Mouse (Mus musculus): ENCODE data around the gene Rab31.

Gene Rab31

DNA sequence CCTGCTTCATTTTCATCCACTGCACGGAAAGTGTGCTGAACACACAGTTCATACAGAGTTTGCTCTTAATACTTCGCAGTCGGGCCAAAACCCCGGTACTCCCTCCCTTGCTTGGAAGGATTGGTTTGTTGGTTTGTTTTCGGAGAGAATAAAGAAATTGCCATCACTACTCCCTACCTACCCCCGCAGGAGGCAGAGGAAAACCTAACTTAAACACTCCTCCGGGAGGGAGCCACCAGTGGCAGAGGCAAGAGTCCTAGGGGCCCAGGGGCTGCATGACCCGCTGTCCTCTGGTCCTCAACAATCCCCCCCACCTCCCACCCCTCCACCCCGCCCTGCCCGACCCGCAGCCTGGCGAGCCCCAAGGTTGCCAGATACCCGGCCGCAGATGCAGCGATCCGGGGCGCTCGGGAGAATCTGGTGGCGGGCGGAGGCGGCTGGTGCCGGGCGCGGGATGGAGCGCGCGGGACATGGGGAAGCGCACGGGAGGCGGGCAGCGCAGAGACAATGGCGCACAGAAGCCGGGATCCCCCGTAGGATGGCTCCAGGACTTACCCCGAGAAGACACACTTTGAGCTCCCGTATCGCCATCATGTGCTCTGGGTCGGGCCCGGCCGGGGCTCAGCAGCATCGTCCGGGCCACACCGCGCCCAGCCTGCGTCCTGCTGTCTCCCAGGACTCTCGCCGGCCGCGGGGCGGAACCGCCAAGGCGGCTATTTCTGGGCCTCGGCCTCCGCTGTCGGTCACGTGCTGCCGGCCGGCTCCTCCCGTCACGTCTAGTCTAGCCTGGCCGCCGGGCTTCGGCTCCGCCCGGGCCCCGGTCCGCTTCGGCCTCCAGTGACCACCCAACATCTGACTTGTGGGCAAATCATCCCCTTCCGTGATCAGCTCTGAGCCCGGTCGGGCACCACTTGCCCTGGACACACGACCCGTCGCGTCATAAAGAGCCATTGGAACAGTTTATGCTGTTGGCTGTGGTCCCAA lies at the start of gene Rab31:
Rab31 (minus strand) TSS at position 802 of the 984 bp plus-strand sequence.
- CTCF ChIA-PET, result no interaction called here

DNA sequence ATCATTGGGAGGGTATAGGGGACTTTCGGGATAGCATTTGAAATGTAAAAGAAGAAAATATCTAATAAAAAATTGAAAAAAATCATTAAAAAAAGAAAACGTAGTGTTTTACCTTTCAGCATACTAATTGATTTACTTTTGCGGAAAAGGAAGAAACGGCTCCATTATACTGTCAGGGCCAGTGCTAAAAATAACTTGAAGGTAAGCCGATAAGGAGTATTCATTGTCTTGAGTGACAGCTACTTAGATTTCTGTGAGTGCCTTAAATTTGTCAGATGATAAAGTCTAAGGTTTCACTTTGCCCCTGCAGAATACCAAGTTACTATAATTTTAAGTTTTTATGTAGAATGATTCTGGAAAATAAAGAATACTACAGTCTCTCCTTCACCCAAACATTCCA lies 47.6 kb upstream of the Rab31 start:
- CTCF ChIA-PET, result interaction anchor here (1.2 kb wide), 1 partner anchor 113 kb away, joined by 6 read pairs; no protein-coding TSS in a partner anchor

DNA sequence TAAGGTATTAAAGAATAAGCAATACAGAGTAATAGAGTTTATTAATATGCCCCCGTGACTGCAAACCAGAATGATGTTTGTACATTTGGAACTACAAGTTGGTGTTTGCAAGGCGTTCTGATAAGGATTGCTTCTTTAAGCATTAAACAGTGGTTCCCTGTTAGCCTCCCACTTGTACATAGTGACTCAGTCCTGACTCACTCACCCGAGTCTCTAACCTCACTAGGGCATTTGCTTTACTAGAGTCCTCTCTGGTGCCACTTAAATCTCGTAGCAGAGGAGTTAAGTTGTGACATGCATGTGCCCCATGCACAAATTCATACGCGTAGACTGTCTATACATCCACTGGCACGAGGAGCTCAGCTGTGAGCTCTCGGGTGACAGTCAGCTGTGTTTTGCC lies 41.2 kb upstream of the Rab31 start:
- CTCF ChIA-PET, result no interaction called here

DNA sequence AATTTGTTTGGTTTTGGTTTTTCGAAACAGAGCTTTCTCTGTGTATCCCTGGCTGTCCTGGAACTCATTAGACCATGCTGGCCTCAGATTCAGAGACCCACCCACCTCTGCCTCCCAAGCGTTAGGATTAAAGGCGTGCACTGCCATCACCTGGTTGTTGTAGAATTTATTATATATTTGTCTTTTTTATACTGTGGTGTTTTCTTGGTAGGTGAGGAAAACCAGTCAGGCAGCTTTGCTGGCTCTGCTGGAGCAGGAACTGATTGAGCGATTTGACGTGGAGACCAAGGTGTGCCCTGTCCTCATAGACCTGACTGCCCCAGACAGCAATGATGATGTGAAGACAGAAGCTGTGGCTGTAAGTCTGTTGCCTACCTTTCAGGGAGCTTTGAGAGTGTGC lies 38.5 kb upstream of the Rab31 start:
- CTCF ChIA-PET, result no interaction called here

DNA sequence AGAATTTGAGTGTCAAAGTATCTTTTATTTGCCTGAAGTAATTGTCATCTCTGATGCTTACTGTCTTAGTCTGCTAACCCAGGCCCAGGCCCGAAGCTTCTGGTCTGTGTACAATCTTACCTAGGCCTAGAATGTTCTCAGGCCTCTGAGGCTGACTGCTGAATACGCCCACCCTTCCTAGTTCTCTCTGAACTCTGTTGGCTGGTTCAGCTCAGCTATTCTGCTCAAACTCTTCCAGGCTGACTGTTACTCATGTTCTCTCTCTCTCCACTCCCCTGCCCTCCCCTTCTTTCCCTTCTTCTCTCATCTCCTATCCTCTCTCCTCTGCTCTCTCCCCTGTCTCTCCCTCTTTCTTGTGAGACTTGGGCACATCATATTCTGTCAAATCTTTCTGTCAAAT lies 33.9 kb upstream of the Rab31 start:
- CTCF ChIA-PET, result no interaction called here

DNA sequence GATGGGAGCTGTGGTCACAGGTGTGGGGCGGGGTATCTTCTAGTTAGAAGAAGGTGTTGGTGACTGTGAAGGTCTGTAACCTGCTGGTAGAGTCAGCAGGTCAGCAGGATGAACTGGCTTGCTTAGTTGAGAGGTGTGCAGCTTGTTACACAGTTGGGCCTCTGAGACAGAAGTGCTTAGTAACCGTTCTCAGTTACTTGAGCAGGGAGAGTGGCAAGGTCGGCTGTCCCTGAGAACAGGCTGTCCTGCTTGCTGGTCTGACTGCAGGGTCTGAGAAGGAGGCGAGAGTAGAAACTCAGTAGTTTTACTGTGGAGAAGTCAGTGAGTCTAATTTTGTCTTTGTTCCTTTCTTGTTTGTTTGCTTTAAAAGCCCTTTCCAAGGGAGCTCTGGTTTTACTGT lies 33.4 kb upstream of the Rab31 start:
- CTCF ChIA-PET, result no interaction called here

DNA sequence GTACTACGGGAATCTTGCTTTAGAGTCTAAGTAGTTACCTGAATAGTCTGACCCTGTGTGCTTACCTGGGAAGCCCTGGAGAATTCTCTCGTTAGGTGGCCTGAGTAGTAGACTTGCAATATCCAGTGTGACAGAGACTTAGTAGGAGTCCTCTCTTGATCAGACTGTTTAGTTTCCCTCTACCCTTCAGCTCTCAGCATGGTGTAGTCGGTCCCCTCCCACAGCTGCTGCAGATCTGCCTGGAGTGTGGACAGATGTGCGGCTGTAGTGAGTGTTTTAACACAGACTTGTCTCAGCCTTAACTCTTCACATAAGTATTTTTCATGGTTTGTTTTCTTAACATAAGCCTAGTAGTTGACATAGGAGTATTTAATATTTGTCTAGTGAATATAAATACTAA lies 29.5 kb upstream of the Rab31 start:
- CTCF ChIA-PET, result no interaction called here

DNA sequence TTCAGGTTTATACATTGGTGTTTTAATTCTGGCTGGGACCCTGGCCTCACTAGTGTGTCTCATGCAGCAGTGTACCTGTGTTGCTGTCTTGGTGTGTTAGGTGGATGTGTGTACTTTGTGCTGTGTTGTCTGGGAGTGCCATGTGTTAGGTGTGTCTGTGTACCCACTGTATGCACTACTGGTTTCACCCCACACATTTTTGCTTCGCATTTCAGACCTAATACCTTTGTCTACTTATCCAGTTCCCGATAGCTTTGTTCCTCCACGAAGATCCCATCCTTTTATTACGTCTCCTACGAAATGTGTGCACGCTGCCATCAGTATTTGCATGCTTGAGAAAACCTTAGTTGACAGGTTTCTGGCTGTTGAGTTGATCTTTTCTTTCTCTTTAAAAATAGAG lies 27.9 kb upstream of the Rab31 start:
- CTCF ChIA-PET, result no interaction called here

DNA sequence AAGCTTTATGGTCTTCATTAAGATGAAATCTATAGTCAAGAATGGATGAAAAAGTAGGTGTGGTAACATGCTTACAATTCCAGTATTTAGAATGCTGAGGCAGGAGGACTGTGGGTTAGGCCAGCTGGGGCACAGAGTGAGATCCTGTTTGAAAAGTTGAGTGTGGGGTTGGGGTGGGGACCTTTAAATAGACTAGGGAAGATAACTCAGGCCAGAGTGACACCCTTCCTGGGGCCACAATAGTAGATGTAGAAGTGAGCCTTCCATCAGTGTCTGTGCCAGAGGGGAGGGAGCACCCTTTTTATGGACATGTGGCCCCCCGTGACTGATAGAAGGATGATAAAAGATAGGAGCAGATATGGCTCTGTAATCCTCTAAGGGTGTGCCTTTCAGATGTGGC lies 26.8 kb upstream of the Rab31 start:
- CTCF ChIA-PET, result no interaction called here

DNA sequence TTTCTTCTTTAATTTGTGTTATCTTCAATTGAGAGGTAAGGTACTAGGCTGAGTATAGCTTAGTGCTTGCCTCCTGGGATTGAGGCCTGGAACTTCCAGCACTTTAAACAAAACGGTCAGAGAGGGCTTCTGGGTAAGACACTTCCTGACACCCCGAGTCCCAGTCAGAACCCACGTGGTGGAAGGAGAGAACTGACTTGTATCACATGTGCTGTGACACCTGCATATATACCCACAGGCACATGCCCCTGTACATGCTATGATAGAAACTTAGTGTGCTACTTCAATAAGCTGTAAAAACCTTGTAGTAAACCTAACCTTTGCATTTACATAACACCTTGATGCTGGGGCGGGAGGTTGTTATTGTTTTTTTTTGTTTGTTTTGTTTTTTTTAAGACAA lies 25.9 kb upstream of the Rab31 start:
- CTCF ChIA-PET, result no interaction called here

DNA sequence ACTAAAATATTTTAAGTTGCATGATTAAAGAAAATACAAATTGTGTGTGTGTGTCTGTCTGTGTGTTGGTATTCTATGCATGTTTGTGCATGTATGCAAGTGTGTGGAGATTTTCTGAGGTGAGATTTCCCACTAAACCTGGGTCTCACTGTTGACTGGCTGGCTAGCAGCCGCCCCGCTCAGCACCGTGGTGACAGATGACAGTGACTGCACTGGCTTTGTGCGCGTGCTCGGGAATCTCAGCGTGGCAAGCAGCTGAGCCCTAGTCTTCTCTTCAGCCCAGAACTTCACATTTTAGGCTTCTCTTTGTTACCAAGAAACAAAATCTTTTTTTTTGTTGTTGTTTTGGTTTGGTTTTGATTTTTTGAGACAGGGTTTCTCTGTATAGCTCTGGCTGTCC lies 23.5 kb upstream of the Rab31 start:
- CTCF ChIA-PET, result no interaction called here

DNA sequence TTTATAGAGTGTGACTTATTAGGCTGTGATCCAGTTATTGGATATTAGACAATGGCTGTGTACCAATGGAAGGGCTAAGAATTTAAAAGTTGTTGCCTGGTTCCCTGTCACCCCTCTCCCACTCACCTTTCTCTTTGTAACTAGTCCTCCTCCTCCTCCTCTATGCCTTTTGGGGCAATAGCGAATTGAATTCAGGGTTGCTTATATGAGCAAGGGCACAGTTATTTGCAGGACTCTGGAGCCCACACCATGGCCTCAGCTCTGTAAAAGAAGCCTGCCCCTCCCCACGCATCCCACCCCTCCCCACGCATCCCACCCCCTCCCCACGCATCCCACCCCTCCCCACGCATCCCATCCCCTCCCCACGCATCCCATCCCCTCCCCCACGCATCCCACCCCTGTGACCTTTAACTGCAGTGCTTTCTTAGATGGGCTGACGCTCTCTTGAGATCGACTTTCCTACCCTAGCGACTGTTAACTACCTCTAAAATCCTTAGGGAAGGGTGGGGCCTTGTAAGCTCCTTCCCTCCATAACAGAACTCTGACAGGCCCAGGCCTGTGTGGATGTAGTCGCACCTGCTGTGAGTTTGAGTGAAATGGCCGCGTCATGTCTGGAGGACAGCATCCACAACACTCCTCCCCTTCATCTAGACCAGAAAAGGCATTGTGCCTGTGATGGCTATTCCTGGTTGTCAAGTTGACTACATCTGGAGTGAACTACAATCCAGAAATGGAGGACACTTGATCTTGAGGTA lies 21.7 kb upstream of the Rab31 start:
- CTCF ChIA-PET, result interaction anchor here (0.6 kb wide), 1 partner anchor 44 kb away, joined by 3 read pairs; no protein-coding TSS in a partner anchor

DNA sequence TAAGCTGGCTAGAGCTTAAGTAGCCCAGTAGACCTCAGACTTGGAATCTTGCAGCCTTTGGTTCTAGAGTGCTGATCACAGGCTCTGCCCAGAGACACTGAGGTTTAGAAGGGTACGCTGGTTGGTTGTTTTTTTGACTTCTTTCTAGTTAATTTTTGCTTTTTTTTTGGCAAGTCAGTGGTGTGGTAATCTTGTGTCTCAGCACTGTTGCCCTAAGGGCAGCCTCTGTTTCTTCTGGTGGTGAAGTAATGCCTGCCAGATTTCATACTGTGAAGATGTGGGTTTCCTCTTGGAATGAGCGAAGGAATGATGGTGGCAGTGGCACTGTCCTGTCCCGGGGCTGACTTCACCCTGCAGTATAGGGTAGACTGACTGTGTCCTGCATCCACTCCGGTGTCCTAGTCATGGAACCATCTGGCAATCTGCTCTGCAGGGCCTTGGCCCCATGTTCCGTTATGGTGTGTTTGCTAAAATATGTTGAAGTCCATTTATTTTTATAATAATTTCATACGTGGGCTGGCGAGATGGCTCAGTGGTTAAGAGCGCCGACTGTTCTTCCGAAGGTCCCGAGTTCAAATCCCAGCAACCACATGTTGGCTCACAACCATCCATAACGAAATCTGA lies 20.9 kb upstream of the Rab31 start:
- CTCF ChIA-PET, result no interaction called here

DNA sequence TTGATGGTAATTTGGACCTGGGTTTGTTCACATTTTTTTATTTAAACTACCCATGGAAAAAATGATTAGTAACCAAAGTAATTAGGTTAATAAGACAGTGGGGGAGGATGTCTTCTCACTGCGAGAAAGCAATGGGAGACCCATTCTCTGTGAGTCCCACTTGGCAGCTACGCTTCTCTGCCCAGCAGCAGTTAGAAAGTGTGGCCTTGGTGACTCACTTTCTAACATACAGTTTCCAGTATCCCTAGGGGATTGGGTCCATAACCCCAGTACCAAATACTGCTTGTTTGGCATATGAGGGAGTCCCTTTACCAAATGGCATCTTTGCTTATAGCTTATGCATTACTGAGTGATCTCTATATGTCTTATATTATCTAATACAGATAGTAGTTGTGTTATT lies 18.6 kb upstream of the Rab31 start:
- CTCF ChIA-PET, result no interaction called here

DNA sequence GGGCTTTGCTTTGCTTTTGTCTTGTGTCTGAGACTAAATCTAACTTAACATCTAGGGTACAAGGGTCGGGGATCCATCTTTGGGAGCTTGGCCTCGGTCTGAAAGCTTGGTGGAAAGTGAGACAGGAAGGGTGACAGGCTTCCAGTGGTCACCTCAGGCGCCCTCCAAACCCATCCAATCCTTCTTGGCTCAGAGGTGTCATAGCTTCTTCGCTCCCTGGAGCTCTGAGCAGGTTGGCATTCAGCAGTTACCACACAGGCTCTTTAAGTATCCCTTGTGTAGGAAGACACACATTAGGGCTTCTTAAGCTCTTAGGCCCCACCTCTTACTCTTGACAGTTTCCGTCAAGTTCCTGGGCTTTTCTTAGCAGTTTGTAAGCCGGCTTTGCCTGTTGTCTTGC lies 17.0 kb upstream of the Rab31 start:
- CTCF ChIA-PET, result interaction anchor here (0.6 kb wide), 1 partner anchor 76 kb away, joined by 3 read pairs; no protein-coding TSS in a partner anchor

DNA sequence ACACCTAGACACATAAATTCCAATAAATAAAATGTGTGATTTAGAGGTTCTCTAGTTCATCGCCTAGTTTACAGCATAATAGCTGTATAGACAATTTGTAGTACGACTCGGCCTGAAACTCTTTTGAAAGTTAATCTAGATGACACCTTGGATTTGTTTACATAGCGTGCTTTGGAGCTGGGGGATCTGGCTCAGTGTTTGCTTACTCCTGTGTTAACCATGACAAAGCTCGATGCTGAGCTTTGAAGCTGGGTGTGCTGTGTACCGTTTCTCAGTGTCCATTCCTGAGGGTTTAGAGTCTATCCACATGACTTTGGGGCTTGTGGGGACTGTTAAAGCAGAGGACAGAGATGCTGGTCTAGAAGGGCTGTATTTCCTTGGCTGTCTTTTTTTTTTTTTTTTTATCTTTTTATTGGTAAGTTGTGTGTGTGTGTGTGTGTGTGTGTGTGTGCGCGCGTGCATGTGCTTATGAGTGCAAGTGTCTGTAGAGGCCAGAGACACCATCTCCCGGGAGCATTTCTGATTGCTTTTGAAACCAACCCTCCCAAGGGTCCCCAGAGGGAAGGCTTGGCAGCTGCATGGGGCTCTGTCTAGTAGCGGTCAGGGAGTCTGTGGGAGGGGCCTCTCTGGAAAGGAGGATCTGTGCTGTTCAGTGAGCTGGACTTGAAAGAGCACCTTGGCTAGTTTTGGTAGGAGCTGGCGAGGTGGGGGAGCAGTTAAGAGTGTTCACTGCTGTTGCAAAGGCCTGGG lies 16.2 kb upstream of the Rab31 start:
- CTCF ChIA-PET, result interaction anchor here (0.6 kb wide), 1 partner anchor 77 kb away, joined by 3 read pairs; no protein-coding TSS in a partner anchor

DNA sequence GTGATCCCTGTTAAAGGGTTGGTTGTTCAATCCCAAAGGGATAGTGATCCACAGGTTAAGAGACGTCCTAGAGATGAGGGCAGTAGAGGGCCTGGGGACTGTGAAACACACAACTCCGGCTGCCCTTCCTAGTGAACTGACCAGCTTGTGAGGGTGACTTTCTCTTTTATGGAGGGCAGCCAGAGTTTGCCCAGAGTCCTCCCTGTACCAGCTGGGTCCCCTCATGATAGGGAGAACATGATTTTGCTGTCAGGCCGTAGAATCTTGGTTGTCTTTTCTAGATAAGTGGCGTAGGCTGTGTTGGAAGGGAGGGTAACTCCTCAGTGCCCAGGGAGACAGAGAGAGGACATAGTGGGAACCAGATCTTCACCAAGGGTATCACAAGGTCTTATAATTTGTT lies 14.7 kb upstream of the Rab31 start:
- CTCF ChIA-PET, result no interaction called here

DNA sequence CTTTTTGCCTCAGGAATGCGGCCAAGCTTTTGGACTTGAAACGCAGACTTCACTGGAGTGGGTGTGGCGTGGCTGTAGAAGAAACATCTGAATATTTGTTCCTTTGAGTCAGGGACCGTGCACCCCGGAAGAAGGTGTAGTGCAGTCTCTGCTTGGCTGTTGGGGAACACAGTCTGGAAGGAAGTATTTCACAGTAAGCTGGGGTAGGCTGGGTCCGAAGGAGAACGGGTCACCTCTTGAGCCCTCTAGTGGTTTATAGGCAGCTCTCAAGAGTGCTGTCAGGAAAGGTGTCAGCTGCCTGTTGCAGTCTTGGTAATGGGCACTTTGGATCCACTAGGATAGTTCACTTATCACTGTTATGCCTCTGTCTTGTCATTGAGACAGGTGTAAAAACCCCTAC lies 13.7 kb upstream of the Rab31 start:
- CTCF ChIA-PET, result no interaction called here

DNA sequence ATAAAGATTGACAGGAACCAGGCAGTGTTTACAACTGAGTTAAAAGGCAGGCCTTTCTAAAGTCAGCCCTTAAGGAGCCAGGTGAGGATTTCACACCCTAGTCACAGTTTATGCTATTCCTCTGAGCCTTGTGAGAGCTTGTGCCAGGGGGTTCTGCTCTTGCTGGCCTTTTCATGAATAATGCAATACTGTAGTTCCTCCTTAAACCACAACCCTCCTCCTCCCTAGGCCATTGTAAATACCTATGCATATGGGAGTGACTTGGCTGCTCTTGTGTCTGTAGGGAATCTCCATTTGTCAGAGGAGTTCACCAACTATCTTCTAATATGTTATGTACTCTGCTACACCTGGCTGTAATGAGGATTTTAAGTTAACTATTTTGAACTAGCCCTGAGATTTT lies 13.2 kb upstream of the Rab31 start:
- CTCF ChIA-PET, result no interaction called here

DNA sequence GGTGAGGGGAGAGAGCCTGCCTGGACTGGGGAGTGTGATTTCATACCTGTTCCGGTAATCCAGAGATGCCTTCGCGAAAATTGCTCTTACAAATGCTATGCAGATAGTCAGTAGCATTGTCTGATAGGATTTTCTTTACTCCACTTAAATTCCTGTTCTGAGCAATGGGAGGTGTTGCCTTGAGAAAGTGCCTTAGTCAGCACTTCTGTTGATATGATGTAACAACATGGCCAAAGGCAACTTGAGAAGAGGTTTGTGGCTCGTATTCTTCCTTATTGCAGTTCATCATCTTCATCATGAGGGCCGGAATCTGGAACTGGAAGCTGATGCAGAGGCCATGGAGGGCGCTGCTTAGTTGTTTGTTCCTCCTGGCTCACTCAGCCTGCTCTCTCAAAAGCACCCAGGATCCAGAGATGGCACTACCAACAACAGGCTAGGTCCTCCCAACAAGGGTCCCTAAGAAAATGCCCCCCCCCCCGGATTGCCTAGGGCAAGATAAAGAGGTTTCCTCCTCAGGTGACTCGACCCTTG lies 12.1 kb upstream of the Rab31 start:
- CTCF ChIA-PET, result no interaction called here
